Mouse (Mus musculus): Measurements from ENCODE around the gene Pxmp4. TPM values are rescaled to one million over a fixed set of nuclear protein-coding genes. Genes with fewer than 3 reads are reported as not detected.

Pxmp4 gene
- polyA plus RNA-seq, 1 experiment from 2014 or later, result 28.0 TPM

GRCm38 (mm10) chr2:154581421-154581820 lies 22.1 kb downstream of the Pxmp4 start:
- ATAC-seq, result no peak

DNA sequence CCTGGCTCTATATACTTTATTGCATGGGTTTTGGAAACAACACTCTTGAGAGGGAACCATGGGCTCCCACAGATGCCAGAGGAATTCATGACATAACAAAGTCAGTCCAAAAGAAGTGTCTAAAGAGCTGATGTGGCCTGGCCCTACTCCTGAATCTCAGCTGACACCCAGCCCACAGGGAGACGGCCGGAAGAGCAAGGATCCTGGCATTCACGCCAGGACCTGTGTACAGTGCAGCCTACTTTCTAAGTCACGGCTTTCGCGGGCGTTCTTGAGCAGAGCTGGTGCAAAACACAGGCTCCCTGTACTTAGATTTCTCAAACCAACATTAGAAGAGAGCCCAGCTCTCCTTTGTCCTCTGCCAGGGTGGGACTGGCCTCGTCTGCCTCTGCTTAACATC lies 22.9 kb downstream of the Pxmp4 start:
- H3K27ac ChIP-seq, result no peak overlapping the region
- H3K36me3 ChIP-seq, result no peaks in the 10 kb centered on the region
- H3K4me2 ChIP-seq (replicated peaks), result no peak overlapping the region
- no peaks in the 10 kb centered on the region for H3K9me3 ChIP-seq
- no peak overlapping the region for H3K4me3 ChIP-seq (replicated peaks)
- 66% methylated on average over 8 of the region's 8 CpGs for WGBS
- no peaks in the 10 kb centered on the region for H3K4me1 ChIP-seq (replicated peaks)
- no peaks in the 10 kb centered on the region for H3K27me3 ChIP-seq (replicated peaks)
- no peak for ATAC-seq
- H3K9ac ChIP-seq, result no peak overlapping the region

More at GRCm38 (mm10) chr2:154581421-154581820, 22.1 kb downstream of the Pxmp4 start:
- Histone ChIP-seq H3K9ac (no peak overlapping the region), H3K27me3 (replicated peaks) (no peaks in the 10 kb centered on the region), H3K27ac (no peak overlapping the region), H3K9me3 (no peaks in the 10 kb centered on the region), H3K4me3 (replicated peaks) (no peak overlapping the region), H3K4me1 (replicated peaks) (no peaks in the 10 kb centered on the region), H3K4me2 (replicated peaks) (no peak overlapping the region), H3K36me3 (no peaks in the 10 kb centered on the region)
- WGBS, result 92% methylated on average over 1 of the region's 1 CpGs

GRCm38 (mm10) chr2:154577744-154578067 lies 25.8 kb downstream of the Pxmp4 start:
- no peak overlapping the region for H3K4me3 ChIP-seq (replicated peaks)
- no peaks in the 10 kb centered on the region for H3K36me3 ChIP-seq
- H3K9me3 ChIP-seq, result no peaks in the 10 kb centered on the region
- no peak overlapping the region for H3K9ac ChIP-seq
- H3K4me1 ChIP-seq (replicated peaks), result no peaks in the 10 kb centered on the region
- H3K27ac ChIP-seq, result no peak overlapping the region
- H3K4me2 ChIP-seq (replicated peaks), result no peak overlapping the region
- ATAC-seq, result no peak
- 94% methylated on average over 6 of the region's 6 CpGs for whole genome bisulfite sequencing
- H3K27me3 ChIP-seq (replicated peaks), result no peaks in the 10 kb centered on the region

- 59% methylated on average over 12 of the region's 12 CpGs for WGBS
- ATAC-seq, result no peak
- no peak overlapping the region for H3K9ac ChIP-seq
Observed at GRCm38 (mm10) chr2:154576876-154577743, 26.4 kb downstream of the Pxmp4 start.

DNA sequence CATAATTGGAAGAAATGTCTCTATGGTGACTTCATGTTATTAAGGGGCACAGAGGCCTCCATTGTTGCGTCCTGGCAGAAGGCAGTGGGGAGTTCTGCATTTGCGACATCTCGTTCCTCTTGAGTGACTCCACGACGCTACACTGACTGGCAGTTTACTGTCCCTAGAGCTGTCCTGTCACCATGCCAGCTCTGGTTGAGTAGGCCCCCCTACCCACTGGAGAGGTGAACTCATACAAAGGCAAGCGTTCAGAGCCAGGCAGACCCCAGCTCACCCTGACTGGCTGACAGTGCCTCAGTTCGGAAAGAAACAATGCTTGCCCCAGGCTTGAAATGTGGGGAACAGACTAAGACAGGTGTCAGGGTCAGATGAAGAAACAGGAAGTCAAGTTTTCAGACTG lies 29.2 kb downstream of the Pxmp4 start:
- H3K27ac ChIP-seq, result no peak overlapping the region
- H3K4me3 ChIP-seq (replicated peaks), result no peak overlapping the region
- ATAC-seq, result no peak
- H3K9me3 ChIP-seq, result no peaks in the 10 kb centered on the region
- H3K27me3 ChIP-seq (replicated peaks), result no peaks in the 10 kb centered on the region
- 73% methylated on average over 7 of the region's 7 CpGs for WGBS
- no peak overlapping the region for H3K9ac ChIP-seq
- H3K4me1 ChIP-seq (replicated peaks), result peaks cover 9% of the 10 kb centered on the region
- H3K4me2 ChIP-seq (replicated peaks), result no peak overlapping the region
- H3K36me3 ChIP-seq, result no peaks in the 10 kb centered on the region

More at GRCm38 (mm10) chr2:154576876-154577743, 26.4 kb downstream of the Pxmp4 start:
- Histone ChIP-seq H3K4me2 (replicated peaks) (no peak overlapping the region), H3K4me1 (replicated peaks) (no peaks in the 10 kb centered on the region), H3K9me3 (no peaks in the 10 kb centered on the region), H3K36me3 (no peaks in the 10 kb centered on the region), H3K4me3 (replicated peaks) (no peak overlapping the region), H3K27me3 (replicated peaks) (no peaks in the 10 kb centered on the region), H3K27ac (no peak overlapping the region)

GRCm38 (mm10) chr2:154572996-154573395 lies 30.5 kb downstream of the Pxmp4 start:
- WGBS, result 74% methylated on average over 3 of the region's 3 CpGs
- Histone ChIP-seq H3K9ac (no peak overlapping the region), H3K36me3 (no peaks in the 10 kb centered on the region), H3K27me3 (replicated peaks) (no peaks in the 10 kb centered on the region), H3K4me2 (replicated peaks) (no peak overlapping the region), H3K9me3 (no peaks in the 10 kb centered on the region), H3K4me3 (replicated peaks) (no peak overlapping the region), H3K27ac (no peak overlapping the region), H3K4me1 (replicated peaks) (peaks cover 18% of the 10 kb centered on the region)
- ATAC-seq, result no peak

GRCm38 (mm10) chr2:154571976-154572375 lies 31.5 kb downstream of the Pxmp4 start:
- Histone ChIP-seq H3K4me2 (replicated peaks) (no peak overlapping the region), H3K27ac (no peak overlapping the region), H3K4me1 (replicated peaks) (peaks cover 26% of the 10 kb centered on the region), H3K4me3 (replicated peaks) (no peak overlapping the region), H3K9me3 (no peaks in the 10 kb centered on the region), H3K9ac (no peak overlapping the region), H3K27me3 (replicated peaks) (no peaks in the 10 kb centered on the region), H3K36me3 (no peaks in the 10 kb centered on the region)
- ATAC-seq, result no peak
- WGBS, result 54% methylated on average over 8 of the region's 8 CpGs

DNA sequence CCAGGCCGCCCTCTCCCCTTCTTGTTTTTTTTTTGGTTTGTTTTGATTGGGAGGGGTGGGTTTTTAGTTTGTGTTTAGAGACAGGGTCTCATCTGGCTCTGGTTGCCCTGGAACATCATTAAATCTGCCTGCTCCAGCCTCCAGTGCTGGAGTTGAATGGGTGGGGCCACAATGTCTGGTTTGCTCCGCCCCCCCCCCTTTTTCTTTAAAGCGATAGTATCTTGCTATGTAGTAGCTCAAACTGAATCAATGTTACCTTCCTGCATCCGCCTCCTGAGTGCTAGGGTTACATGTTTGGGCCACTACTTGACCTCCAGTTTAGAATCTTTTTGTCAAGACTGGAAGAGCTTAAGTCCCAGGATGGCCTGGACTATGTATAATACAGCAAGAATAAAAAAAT lies 32.2 kb downstream of the Pxmp4 start:
- no peak for ATAC-seq
- 80% methylated on average over 4 of the region's 4 CpGs for WGBS
- Histone ChIP-seq H3K9ac (no peak overlapping the region), H3K27ac (0 out of 2 replicates have a peak overlapping the region, but pooled peaks have one; percentile 1), H3K4me2 (replicated peaks) (no peak overlapping the region), H3K27me3 (replicated peaks) (no peaks in the 10 kb centered on the region), H3K9me3 (no peaks in the 10 kb centered on the region), H3K36me3 (no peaks in the 10 kb centered on the region), H3K4me3 (replicated peaks) (no peak overlapping the region), H3K4me1 (replicated peaks) (peaks cover 33% of the 10 kb centered on the region)

- 56% methylated on average over 4 of the region's 4 CpGs for WGBS
- no peak for ATAC-seq
- H3K4me3 ChIP-seq (replicated peaks), result no peak overlapping the region
- no peaks in the 10 kb centered on the region for H3K27me3 ChIP-seq (replicated peaks)
- H3K36me3 ChIP-seq, result no peaks in the 10 kb centered on the region
- peak overlapping the region; percentile 63 for H3K4me2 ChIP-seq (replicated peaks)
- H3K27ac ChIP-seq, result peak overlapping the region; percentile 64
- H3K9ac ChIP-seq, result no peak overlapping the region
- H3K4me1 ChIP-seq (replicated peaks), result peaks cover 39% of the 10 kb centered on the region
- H3K9me3 ChIP-seq, result no peaks in the 10 kb centered on the region
Observed at GRCm38 (mm10) chr2:154570666-154571065, 32.8 kb downstream of the Pxmp4 start.

DNA sequence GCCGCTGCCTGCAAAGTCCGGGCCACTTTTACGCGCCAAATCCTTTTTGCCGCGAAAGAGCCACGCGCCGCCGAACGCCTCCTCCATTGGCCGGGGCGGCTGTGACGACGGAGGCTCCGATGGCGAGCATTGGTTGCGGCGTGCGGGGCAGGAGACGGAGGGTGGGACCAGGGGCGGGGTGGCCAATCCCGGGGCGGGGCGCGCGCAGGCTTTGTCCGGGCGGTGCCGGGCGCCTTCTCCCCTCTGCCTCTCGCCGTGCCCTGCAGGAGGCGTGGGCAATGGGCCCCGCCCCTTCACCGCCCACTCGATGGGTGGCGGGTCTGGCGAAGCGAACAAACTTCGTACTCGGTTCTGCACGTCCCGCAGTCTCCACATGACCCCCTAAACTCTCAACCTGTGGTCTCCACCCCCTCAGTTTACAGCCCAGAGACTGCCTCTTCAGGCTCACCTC lies 33.6 kb downstream of the Pxmp4 start, which contains the start of gene E2f1:
Gene E2f1, minus strand, starts transcription at position 57 of the 451 bp plus-strand sequence.
- Histone ChIP-seq H3K9me3 (no peaks in the 10 kb centered on the region), H3K9ac (peak within 1 kb of the TSS; percentile 77), H3K4me1 (replicated peaks) (peaks cover 41% of the 10 kb centered on the region), H3K4me2 (replicated peaks) (peak within 1 kb of the TSS; percentile 78), H3K36me3 (no peaks in the 10 kb centered on the region), H3K27ac (peak within 1 kb of the TSS; percentile 88), H3K27me3 (replicated peaks) (no peaks in the 10 kb centered on the region), H3K4me3 (replicated peaks) (peak within 1 kb of the TSS; percentile 90)
- 0% methylated on average over 44 of the region's 44 CpGs for WGBS
- peak; percentile 97 for ATAC-seq

- H3K27ac ChIP-seq, result peak overlapping the region; percentile 88
- peak; percentile 88 for ATAC-seq
- peak overlapping the region; percentile 77 for H3K9ac ChIP-seq
- H3K9me3 ChIP-seq, result no peaks in the 10 kb centered on the region
- no peaks in the 10 kb centered on the region for H3K27me3 ChIP-seq (replicated peaks)
- under 1% methylated on average over 69 of the region's 70 CpGs for WGBS
- peak overlapping the region; percentile 78 for H3K4me2 ChIP-seq (replicated peaks)
- H3K4me3 ChIP-seq (replicated peaks), result peak overlapping the region; percentile 90
- H3K4me1 ChIP-seq (replicated peaks), result peaks cover 41% of the 10 kb centered on the region
- no peaks in the 10 kb centered on the region for H3K36me3 ChIP-seq
Observed at GRCm38 (mm10) chr2:154569071-154569748, 34.3 kb downstream of the Pxmp4 start.

- Histone ChIP-seq H3K9me3 (no peaks in the 10 kb centered on the region), H3K4me2 (replicated peaks) (peak overlapping the region; percentile 78), H3K9ac (peak overlapping the region; percentile 77), H3K4me3 (replicated peaks) (peak overlapping the region; percentile 90), H3K27me3 (replicated peaks) (no peaks in the 10 kb centered on the region), H3K36me3 (no peaks in the 10 kb centered on the region), H3K4me1 (replicated peaks) (peaks cover 41% of the 10 kb centered on the region), H3K27ac (peak overlapping the region; percentile 88)
- WGBS, result 12% methylated on average over 10 of the region's 10 CpGs
- ATAC-seq, result peak; percentile 24
Observed at GRCm38 (mm10) chr2:154568329-154569070, 35.0 kb downstream of the Pxmp4 start.
